Mouse (Mus musculus): Measurements from ENCODE around the gene Sept4.

Sept4 gene

DNA sequence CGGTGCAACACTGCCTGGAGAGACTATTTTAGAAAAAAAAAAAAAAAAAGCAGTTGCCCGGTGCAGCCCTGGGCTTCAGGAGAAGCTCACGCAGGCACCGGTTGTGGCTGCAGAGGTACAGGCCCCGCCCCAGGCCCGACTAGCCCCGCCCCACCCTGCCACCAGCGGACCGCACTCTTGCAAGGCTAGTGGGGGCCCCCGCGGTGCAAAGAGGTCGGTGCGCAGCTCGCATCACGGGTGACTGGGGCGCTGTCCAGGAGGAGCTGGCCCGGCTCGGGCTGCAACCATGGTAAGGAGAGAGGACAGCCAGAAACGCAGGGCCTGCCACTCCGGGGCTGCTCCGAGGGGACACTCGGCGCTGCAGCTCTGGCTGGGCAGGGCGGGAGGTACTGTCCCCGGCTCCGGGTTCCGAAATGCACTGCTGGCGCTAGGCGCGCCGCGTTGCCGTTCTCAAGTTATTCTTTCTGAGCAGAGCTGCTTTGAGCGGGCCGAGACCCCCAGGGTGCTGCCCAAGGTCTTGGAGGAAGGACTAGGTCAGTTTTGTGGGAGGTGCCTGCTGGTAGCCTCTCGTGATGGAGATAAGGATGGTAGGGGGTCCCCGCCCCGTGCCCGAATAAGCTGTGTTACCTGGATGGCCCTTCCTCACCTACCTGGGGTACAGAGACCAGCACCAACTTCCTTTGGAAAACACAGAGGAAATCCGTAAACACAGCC, 9.7 kb downstream of the Sept4 start:
- in situ Hi-C loops (cut with MboI; ENCODE audit: unreplicated experiment in 2 of 2), result no loop called here

DNA sequence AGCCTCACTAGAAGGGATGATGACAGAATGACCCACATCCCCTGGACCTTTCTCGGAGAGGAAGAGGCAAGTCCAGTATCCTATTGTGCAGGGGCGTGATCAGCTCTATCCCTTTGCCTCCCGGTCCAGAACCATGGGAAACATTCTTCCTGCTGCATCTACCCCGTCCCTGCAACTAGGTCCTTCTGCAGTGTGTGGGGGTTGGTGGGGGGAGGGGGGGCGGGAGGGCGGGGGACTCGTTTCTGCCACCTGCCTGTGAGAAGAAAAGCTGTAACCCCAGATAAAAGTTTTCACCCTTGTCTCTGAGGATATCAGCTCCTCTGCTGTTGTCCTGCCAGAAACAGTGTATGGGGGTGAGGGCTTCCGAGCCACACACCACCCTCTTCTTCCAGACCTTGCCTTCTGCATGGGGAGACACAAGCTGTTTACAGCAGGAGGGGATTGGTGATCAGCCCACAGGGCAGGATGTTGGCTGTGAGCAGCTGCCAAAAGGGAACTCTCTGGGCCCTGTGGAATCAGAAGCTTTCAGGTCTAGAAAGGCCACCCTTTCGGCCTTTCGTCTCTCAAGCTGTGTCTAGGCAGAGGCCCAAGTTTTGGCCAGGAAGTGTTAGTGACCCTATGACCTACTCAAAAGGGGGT, 10.4 kb downstream of the Sept4 start:
- in situ Hi-C loops (cut with MboI; ENCODE audit: unreplicated experiment in 2 of 2), result no loop called here

DNA sequence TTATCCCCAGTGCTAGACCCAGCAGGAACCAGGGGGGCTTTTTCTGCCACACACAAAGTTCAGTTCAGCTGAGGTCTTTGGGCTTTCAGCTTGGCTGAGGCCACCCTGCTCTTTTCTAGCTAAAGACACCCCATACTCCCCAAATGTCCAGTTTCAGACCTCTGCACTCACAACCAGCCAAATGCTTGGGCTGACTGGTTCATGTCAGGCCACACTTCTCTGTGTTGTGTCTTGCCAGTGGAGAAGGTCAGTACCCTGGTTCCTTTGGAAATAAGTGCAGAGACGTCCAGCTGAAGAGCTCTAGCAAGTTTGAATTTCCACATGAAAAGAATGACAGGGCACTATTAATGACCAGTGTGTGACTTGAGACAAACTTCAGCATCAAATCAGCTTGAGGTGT, 11.0 kb downstream of the Sept4 start:
- in situ Hi-C loops (cut with MboI; ENCODE audit: unreplicated experiment in 2 of 2), result no loop called here

DNA sequence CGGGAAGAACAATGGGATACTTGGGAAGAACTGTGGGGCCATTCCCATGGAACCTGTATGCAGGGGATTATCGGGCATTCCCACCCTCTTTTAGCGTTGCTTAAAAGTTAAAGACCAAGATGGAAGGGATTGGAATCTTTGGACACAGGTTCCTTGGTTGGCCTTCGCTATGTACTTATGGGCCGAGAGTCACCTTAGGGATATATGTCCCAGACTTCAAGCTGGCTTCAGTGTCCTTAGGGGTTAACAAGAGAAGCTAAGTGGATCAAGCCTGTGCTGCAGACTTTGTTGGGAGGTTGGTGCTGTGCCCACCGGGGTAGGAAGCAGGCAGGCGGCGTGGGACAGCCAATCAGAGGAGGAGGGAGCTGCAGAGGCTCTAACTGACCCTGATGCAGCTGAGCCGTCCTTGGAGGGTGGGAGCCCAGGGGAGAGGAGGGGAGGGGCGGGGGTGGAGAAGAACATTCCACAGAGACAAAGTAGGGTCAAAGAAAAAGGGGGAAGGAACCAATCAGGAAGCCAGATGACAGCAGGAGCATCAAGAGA, 11.9 kb downstream of the Sept4 start:
- in situ Hi-C loops (cut with MboI; ENCODE audit: unreplicated experiment in 2 of 2), result no loop called here

DNA sequence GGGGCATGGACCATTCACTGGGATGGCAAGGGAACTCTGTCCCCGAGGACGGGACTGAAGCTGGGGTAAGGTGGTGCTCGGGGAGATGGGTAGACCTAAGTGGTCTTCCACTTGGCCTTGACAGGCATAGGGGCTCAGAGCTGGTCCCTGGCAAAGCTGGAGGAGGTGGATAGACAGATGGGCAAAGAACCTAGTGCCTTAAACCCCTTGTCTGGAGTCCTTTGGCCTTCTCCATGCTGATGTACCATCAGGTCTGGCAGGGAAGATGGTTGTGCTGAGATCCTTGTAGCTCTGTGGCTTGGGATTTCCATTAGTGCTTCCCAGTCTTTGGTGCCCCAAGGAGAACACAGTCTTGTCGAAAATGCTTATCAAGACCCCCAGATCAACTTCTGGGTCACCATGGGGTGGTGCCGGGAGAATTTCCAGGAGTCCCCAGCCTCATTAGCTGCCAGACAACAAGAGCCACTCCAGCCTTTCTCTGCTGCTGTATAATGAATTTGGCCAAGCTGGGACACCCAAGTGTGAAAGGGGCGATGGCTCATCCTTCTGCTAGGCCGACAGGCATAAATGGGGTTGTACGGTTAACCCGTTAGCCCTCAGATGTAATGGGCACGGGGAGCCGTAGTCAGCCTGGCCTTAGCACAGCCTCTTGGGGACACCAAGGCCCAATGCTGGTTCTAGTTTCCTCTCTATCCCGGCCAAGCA, 12.6 kb downstream of the Sept4 start:
- in situ Hi-C loops (cut with MboI; ENCODE audit: unreplicated experiment in 2 of 2), result no loop called here

DNA sequence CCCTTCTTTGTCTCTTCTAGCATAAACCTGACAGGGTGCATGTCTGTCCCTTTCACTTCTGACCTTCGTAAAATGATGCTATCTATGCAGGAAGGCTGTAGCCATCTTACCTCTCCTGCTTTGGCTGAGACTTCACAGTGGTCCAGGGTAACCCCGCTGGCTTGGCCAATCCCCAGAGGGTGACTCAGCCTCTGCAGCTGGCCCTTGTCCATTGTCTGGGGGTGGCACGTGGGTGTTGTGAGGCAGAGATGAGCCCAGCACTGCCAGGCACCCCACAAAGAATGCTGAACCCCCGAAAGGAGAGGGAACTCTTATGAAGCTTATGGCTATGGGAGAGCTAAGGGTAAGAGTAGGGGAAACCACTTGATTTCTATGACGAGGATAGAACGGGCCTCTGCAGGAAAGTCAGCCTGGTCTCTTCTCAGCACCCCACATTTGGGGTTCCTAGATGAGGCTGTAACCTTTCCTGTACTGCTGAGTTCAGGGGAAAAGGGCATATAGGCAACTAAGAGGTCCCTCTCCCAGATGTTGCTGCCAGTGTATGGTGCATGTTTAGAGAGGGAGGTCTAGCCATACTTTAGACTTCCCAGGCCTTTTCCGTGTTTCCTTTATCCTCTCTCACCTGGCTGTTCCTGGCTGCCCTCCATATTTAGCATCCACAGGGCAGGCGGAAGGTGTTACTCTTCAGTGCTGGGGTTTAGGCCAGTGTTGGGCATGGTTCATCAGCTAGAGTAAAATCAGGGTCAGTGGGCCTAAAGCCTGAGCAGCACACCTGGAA, 13.4 kb downstream of the Sept4 start:
- in situ Hi-C loops (cut with MboI; ENCODE audit: unreplicated experiment in 2 of 2), result no loop called here

DNA sequence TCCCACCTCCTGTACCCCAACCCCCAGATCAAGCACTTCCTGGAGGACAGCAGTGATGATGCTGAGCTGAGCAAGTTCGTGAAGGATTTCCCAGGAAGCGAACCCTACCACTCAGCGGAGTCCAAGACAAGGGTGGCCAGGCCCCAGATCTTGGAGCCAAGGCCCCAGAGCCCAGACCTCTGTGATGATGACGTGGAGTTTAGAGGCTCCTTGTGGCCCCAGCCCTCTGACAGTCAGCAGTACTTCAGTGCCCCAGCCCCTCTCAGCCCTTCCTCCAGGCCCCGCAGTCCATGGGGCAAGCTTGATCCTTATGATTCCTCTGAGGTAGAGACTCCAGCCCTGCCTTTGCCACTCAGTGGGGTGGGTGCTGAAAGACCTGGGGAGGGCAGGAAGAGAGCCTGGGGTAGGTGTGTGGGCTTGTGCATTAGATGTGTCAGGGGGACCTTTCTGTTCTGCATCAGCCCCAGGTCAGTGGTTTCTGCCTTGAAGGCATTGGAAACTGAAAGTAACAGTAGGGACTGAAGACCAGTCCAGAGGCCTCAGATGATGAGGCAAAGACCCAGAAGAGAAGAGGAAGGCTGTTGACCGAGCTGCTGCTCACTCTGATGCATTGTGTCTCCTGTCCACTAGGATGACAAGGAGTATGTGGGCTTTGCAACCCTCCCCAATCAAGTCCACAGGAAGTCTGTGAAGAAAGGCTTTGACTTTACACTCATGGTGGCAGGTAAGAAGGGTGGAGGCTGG, 14.8 kb downstream of the Sept4 start:
- in situ Hi-C loops (cut with MboI; ENCODE audit: unreplicated experiment in 2 of 2), result no loop called here

DNA sequence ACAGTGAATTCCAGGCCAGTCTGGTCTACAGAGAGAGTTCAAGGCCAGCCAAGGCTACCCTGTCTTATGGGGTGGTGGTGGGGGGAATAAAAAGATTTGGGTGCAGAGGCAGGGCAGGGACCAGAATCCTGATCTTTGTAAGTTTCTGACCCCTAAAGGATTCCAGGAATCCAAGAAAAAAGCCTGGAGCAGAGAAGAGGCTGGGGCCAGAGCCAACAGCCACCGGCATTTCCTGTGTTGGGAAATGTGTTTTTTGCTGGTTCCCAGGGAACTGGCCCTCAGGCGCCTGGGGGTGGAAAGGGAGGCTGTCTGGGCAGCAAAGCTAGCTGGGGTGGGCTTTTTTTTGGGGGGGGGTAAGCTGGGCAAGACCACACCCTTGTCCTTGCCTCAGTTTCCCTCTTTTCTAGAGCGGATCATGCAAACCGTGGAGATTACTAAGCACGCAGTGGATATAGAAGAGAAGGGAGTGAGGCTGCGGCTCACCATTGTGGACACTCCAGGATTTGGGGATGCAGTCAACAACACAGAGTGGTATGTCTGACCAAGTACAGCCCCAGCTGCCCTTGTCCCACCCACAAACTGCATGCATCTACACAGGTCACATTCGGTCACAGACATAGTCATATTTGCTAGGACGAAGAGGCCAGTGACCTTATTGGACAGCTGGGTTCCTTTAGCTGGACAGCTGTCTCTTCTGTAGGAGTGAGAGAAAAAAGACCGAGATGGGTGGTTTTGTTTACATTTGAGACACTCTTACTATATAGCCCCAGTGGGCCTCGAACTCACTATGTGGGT, 16.2 kb downstream of the Sept4 start:
- in situ Hi-C loops (cut with MboI; ENCODE audit: unreplicated experiment in 2 of 2), result no loop called here

DNA sequence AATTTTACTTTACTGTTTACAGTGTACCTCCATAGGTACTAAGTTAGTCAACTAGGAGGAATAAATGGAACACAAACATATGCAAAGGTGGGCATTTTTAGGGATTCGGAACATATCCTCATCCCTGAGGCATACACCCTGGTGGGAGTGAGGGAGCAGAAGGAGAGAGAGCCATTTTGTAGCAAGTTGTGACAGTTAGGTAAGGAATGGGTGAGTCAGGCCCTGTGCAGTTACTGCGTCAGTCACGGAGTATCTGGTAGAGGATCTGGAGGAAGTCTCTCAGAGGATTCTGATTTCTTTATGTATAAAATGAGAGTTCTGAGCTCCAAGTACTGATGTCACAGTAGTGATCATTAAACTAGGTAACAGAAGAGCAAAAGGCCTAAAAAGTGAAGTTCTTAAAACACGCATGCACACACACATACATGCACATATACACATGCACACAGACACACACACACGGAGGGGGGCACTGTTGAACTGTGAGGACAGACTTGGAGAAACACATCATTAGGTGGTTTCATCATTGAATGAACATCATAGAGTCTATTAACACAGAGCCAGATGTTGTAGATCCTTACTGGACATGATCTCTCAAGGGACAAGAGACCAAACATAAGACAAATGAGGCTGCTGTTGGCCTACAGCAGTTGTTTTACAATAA, 18.6 kb downstream of the Sept4 start:
- in situ Hi-C loops (cut with MboI; ENCODE audit: unreplicated experiment in 2 of 2), result no loop called here

DNA sequence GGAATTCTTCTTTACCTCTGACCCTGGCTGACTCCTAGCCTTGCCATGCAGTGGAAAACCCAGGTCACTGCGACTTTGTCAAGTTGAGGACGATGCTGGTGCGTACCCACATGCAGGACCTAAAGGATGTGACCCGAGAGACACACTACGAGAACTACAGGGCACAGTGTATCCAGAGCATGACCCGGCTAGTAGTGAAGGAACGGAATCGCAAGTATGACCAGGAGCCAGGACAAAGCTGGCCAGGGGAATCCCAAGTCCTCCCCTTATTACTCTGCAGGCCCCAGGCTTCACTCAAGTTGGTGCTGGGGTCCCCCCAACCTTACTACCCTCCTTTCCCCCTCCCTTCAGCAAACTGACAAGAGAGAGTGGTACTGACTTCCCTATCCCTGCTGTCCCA, 20.9 kb downstream of the Sept4 start:
- in situ Hi-C loops (cut with MboI; ENCODE audit: unreplicated experiment in 2 of 2), result no loop called here

DNA sequence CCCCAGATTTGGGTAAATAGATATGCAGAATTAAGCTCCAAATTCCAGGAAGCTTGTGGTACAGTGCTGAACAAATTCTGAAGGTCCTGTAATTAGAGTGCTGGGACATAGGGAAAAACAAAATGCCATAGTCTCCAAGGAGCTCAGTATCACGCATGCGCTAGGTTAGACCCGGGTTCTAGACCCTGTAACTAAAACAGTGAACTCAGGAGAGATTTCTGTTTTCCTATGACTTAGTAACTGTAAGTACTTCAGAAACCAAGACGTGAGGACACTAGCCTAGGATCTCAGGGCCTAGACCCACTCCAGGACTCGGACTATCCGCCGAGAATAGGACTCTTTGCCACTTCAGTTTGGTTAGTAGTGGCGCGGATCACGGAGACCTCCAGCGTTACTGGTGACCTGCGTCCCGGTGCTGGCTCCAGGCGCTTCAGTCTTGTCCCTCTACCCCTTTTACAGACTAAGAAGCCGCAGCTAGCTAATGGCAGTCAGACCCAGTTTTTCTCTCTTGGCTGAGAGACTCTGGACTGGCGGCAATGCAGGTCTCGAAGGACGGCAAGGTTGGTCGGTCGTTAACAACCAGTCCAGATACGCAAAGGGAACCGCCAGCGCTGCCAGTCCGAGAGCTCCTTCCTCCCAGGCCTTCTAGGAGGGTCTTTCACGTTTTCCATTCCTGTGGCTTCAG, 22.3 kb downstream of the Sept4 start:
- in situ Hi-C loops (cut with MboI; ENCODE audit: unreplicated experiment in 2 of 2), result no loop called here

DNA sequence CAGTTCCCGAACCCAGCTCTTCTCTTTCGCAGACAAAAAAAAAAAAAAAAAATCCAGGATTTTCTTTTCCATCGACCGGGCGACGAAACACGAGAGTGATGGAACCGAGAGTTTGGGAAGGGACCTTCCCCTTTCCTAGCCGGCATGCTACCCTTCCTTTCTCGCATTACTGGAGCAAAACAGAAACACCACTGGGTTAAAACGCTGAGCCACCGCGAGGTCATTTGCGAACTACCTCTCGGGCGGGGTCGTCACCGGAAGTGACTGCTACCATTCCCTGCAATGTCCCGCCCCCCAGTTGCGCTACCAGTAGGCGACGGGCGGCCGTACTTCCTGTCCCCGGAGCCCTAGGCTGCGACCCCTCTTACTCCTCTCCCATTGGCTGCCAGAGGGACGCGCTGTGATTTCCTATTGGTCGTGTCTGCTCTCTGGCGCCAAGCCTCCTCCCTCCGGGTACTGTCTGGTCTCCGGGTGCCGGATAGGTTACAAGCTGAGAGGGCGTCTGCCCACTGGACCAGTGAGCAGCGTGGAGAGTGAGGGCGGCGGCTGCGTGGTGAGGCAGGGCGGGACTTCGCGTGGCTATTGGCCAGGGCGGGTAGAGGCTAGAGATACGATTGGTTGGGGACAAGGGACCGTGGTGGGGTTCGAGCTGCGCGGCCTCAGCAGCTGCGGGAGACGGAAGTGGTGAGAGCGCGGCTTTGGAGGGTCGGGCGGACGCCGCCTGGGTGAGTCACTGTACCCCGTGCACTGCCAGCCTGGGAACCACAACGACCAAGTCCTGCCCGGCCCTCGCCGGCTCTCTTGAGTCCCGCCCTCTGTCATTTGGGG, 23.0 kb downstream of the Sept4 start, which contains the start of gene Mtmr4:
TSS of gene Mtmr4 (plus strand) at position 637 of the 828 bp plus-strand sequence.
- in situ Hi-C loops (cut with MboI; ENCODE audit: unreplicated experiment in 2 of 2), result no loop called here

DNA sequence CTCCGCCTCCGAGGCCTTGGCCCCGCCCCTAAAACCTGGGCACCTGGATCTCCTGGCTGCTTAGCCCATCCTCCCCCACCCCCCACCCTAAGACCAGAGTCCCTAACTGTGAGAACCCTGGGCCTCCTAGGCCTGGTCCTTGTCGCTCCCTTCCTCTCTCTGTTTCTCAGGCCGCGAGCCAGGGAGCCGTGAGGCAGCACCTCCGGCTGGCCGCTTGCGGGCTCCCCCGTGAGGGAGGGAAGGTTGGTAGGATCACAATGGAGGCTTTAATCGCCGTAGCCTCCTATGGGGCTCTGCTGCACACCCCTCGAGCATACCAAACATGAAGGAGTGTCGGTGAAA, 23.6 kb downstream of the Sept4 start:
- in situ Hi-C loops (cut with MboI; ENCODE audit: unreplicated experiment in 2 of 2), result no loop called here

DNA sequence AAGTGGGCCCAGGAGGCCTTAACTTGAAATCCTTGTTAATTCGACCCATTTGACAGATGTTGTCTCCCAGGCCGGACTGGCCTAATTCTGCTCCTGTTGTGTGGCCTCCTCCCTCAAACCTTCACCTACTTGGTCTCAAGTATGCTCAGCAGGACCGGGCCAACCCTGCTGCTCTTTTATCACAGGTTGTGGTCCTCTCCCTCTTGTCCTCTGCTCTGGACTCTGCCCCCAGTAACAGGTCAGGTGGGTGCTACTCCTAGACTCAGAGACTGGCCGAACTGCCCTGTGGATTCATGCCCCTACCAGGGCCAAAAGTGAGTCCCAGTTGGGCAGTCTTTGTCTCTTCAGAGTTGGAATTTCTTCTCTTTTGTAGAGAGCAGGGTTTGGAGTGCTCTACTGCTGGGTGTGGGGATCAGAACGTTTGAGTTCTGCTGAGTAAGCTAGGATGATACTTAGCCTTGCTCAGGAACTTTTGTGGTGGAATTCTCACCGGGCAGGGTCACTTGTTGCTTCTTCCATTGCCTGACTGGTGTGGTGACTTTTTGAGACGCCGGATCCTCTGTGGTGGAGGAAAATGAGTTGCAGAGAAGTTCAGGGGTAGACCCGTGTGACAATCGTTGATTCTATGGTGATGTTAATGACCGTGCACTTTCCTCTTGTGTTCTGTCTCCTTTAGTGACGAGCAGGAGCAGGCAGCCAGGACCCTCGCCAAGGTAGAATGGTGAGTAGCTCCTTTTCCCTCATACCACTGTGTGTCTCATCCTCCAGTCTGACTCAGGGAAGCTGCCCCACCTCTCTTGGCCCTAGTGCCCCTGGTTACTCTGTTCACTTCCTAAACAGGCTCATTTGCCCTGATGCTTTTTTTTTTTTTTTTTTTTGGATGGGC, 24.3 kb downstream of the Sept4 start:
- in situ Hi-C loops (cut with MboI; ENCODE audit: unreplicated experiment in 2 of 2), result no loop called here

DNA sequence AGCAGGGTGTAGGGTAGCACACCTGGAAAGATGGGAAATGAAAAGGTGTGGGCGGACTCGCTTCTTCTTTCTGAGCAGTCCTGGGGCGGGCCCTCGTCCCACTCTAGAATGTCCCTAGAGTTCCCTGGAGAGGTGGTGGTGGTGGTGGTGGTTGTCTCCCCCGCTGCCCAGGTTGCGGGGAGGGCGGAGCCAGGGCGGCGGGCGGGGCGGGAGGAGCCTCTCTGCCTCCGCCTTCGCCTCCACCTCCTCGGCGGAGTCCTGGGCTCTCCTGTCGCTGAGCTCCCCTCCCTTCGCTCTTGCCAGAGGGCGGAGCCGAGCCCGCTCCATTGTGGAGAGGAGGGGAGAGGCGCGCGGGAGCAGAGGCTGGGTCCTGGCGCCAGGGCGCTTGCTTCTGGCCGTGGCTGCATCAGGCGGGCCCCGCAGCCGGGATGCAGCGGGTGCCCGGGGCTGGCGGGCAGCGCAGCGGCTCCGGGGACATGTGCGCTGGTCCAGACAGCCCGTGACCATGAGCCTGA, 26.7 kb downstream of the Sept4 start:
- in situ Hi-C loops (cut with MboI; ENCODE audit: unreplicated experiment in 2 of 2), result no loop called here

DNA sequence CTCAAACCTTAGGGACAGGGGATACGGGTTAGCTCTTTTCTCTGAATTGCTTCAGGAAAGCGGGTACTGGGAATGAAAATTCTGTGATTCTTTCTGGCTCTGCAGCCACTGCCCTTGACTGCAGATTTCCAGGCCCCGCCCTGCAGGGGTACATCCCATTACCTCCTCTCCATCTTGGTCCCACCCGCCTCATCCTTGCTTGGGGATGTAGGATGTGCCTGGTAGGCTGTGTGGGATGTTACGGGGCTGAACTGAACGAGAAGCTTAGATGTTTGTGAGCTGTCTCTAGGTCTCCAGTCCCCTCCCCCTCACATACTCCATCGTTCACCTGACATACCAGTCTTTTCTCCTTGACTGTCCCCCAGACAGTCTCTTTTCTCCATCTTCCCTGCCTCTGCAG, 27.3 kb downstream of the Sept4 start:
- in situ Hi-C loops (cut with MboI; ENCODE audit: unreplicated experiment in 2 of 2), result no loop called here

All from v-Abl transformed pro-B cells (cell line).